Mouse (Mus musculus) liver, adult (tissue): ENCODE data around the gene Foxa1.

ENCODE experiments used
- GATA4 ChIP-seq: IDR thresholded peaks from 2 replicates; pipeline ENCODE4 v1.6.1; 2014; ENCODE audit warnings: mild to moderate bottlenecking, low read length; ENCODE audit not compliant: insufficient replicate concordance

The Foxa1 gene

DNA sequence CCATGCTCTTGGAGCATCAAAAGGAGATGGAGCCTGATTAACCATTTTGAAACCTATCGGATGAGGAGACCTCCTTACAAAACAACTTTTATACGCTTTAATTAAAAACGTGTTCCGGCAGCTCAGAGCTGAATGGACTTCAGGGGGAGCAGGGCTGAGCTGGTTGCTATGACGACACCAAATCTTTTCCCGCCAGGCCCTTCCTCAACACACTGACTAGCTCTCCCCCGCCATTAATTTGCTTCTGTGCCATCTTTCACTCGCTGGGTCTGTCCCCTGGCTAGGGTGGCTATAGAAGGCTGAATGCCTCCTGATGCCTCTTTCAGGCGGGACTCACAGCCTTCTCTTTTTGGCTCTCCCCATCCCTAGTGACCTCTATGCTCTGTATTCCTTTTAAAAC, 16.2 kb downstream of the Foxa1 start:
- TF ChIP-seq GATA4, result no peak

- TF ChIP-seq GATA4, result no peak
These were observed 18.4 kb downstream of the Foxa1 start for GRCm38 (mm10) chr12:57528335-57528734.

DNA sequence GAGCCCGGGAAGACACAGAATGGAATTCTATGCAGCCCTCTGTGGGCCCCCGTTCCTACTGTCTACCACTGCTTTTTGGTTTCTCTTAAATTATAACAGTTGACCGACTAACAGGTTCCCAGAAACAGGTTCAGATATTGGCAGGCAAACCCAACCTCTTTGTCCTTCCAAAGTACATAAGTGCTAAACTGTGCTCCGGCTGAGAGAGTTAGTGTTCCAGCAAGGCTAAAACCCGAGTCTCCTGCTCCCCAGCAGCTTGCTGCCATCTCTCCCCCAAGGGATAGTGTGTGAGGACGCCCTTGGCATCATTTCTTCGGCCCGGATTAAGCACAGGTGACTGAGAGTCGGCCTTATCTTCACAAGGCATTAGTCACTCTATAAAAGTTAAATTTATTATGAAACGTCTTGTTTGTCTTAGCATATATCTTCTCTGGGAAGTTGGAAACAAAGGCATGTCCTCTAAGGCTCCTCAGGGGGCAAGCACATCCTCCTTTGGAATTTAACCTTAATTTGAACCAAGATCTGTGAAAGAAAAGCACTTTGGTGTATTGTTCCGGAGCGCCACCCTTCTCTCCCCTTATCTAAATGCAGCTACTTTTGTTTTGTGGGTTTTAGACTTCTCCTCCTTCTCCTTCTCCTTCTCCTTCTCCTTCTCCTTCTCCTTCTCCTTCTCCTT, 30.9 kb downstream of the Foxa1 start:
- TF ChIP-seq GATA4, result no peak

GRCm38 (mm10) chr12:57514552-57514951, 32.2 kb downstream of the Foxa1 start:
- no peak for TF ChIP-seq GATA4

- TF ChIP-seq GATA4, result no peak
These were observed 35.2 kb downstream of the Foxa1 start for GRCm38 (mm10) chr12:57511560-57511959.

- TF ChIP-seq GATA4, result no peak
These were observed 35.6 kb downstream of the Foxa1 start for GRCm38 (mm10) chr12:57511127-57511526.

DNA sequence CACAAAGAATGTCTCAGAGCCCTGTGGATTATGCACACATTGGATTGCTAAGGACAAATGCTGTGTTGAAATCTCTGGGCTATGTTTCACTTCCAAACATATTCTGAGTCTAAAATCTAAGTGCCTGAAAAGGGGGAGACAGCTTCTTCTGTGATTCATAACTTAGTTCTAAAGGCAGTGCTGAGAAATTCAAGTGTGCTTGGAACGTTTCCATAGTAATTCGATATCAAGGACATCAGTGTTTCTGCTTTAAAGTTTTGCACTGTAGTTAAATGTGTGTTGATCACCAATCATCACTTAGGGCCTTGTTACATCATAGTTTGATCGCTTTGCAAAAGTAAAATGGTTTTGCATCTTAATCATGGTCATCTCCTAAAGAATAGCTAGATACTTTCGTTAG, 37.0 kb downstream of the Foxa1 start:
- TF ChIP-seq GATA4, result no peak

- TF ChIP-seq GATA4, result no peak
These were observed 37.8 kb downstream of the Foxa1 start for GRCm38 (mm10) chr12:57508938-57509337.

DNA sequence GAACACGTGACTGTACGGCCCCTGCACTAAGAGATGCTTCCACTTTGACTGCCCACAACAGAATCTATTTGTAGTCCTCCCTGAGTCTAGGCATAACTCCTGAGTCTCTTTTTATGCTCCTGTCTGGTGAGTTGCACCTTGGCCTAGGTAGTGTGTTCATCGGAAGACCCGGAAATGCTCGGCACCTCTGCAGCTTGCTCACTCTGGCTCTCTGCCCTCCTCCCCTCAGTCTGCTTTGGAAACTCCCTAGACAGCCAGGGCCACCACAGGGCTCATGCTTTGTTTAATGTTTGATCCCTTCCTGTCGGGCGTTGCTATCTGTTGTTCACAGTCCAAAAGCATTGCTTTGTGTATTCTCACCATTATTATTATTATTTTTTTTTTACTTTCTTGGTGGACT, 41.4 kb downstream of the Foxa1 start:
- TF ChIP-seq GATA4, result no peak

GRCm38 (mm10) chr12:57500246-57500645, 46.5 kb downstream of the Foxa1 start:
- no peak for TF ChIP-seq GATA4

- TF ChIP-seq GATA4, result no peak
These were observed 50.2 kb downstream of the Foxa1 start for GRCm38 (mm10) chr12:57496347-57497119.
